Mouse (Mus musculus) naive thymus-derived CD4-positive, alpha-beta T cell, adult 2 months (primary cell): ENCODE measurements around the gene Clasp1.

ENCODE experiments used
- DNase-seq: peaks from one replicate; pipeline ENCODE4 v3.0.0-alpha.2; 2011; ENCODE audit warnings: low read depth

Clasp1 gene

DNA sequence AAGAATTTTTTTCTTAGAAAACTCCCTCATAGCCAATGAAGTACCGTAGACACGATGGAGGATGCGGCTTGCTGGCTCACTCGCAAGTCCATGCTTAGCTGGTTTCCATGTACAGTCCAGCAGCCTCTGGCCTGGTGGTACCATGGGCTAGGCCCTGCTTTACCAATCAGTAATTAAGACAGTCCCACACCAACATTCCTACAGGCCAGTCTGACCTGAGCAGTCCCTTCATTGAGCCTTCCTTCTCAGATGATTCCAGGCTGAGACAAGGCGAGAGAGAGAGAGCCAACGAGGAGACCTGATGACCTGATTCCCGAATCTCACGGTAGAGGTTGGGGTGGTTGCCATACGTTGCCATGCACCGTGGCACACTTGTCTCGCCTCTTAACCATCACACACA is 111.7 kb downstream of the Clasp1 start:
- DNase-seq: no peak

DNA sequence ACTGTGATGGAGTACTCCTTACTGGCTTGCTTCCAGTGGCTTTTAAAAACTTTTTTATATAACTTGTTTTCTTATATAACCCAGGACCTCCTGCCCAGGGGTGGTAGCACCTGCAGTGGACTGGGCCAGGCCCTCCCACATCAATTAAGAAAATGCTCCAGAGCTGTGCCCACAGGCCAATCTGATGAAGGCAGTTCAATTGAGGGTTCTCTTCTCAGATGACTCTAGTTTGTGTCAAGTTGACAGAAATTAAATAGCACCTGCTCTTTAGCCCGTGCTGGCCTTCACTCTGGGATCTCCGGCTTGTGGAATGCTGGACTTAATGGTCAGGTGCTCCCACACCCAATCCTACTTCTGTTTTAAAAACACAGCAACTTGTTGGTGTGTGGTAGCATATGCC is 112.8 kb downstream of the Clasp1 start:
- no peak for DNase-seq

DNA sequence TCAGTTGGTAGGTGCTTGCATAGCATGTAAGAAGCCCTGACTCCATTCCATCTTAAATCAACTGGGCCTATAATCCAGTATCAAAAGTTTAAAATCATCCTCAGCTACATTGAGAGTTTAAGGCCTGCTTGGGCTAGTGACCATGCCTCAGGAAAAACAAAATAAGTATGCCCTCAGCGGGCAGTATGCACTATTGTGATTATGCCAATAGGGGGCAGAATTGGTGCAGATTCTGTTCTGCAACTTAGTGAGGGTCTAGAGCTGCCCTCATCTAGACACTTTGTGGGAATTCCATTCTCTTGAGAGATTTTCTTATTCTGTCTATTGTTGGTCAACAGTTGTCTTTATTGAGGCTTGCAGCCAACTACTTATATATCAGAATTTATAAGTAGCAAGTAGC is 116.9 kb downstream of the Clasp1 start:
- no peak for DNase-seq

DNA sequence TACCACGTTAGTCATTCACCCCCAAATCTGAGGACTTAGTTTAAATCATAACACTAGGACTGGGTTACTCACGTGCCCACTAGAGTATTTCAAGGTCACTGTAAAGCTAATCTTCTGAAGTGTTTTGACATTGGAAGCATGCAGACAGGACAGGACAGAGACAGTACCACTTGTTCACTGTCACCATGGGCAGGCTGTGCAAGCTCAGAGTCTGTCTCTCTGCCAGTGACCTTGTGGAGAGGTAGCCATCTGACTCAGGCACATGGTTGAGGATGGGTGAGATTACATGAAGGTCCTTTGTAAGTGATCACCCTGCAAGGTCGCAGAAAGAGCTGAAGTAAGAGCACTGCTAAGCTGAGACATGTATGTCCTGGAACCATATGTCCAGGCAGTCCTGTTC is 122.1 kb downstream of the Clasp1 start:
- no peak for DNase-seq

DNA sequence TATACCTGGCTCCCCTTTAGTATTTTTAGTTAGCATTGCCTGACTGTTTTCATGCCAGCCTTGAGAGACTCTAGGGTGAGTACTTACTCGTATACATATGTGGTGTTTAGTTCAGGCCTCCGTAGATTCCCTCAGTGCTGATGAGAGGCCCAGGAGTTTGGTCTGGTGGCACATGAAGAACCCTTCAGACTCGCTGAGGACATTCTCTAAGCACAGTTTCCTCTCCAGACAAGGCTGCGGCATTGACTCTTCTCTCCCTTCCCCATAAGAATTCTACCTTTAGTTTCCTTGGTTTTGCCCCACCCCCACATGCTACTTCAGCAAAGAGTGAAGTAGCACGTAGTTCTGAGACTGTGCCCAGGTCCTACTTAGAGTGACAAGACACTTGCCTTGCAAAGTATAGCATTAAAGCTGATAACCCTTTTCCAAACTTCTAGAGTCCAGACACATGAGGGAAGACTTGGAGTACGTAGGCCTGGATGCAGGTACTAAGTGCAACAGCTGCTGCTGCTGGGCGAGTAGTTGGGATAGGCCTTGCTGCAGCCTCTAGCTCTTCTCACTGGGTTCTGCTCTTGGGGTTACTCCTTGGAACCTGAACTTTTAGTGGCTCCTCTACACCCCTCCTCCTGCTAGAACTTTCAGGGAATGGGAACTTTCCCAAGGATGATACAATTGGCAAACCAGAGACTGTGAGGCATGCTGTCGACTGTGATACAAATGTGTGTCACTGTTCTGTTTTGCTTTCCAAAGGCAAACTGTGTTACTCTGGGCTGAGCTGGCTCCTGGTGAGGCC is 123.1 kb downstream of the Clasp1 start:
- no peak for DNase-seq

DNA sequence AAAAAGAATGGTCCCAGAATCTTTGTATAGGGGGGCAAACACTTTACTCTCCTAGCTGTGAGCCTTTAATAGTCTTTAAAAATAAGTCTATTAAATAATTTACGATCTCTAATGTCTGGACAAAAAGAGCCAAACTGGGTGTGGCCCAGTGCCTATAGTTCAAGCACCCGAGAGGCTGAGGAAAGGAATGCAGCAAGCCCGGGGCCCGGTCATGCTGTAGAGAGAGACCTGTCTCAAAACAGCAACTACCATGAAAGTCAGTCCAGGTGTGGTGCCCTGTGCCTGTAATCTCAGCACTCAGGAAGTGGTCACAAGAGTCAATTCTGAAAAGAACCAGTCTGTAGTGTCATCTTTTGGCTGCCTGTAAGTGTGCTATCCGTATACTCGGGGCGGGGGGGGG is 127.4 kb downstream of the Clasp1 start:
- DNase-seq: no peak

DNA sequence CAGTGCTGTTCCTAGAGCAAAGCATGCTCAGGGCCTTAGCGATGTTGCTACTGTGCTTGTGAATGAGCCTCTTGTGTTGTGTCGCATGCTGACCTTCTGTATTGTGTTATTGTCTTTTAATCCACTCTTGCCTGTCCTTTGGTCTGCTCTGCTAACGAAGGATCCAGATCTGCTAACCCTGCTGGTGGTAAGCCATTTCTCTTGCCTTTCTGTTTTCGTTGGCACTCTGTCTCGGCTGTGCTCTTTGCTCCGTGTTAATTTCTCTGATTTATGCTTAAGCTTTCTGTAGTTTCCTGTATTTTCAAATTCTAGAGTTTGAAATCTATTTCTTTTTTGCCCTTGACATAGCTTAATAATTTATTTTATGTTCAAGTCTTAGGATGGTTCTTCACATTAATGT is 134.3 kb downstream of the Clasp1 start:
- no peak for DNase-seq

DNA sequence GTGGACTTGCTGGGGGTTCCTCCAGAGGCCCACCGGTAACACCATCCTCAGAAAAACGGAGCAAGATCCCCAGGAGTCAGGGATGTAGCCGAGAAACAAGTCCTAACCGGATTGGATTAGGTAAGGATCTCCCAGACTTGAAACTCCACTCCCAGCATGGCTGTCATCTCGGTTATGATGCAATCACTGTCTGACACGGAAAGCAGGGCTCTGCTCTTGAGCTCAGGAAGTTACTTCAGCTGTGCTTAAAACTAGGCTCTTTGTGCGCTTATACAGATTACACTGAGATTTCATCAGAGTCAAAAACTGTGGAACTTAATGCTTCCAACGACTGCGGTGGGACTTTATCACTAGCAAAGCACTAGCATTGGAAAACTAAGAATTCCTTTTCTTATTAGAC is 136.5 kb downstream of the Clasp1 start:
- DNase-seq: no peak

DNA sequence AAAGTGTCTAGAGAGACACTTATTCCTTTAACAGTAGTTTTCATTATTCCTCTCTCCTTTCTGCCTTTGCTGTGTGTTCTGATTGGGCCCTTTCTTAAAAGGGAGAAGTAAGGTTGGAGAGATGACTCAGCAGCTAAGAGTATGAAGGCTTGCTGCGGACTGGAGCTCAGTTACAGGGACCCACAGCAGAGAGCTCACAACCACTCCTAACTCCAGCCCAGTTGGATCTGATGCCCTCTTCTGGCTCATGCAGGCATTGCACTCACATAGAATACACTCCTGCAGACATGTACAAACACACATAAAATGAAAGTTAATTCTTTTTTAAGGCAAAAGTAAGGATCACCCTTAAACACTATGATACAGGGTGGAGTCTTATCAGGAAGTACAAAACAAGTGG is 140.4 kb downstream of the Clasp1 start:
- no peak for DNase-seq

DNA sequence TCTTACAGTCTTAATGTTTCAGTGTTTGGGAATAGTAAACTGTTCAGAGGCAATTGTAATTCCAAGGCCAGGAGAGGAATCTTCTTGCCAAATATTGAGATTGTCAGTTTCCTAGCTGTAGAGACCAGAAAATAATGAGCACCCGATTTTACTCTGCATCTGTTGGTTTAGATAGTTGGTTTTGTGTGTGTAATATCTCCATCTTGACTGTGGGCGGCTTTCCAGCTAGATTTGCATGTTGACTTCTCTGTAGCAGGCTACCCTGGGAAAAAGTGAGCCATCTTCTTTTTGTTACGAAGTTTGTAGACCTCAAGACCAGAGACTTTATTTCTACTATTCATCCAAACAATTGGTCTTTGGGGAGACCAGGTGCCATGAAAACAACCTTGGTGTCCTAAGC is 142.4 kb downstream of the Clasp1 start:
- no peak for DNase-seq

DNA sequence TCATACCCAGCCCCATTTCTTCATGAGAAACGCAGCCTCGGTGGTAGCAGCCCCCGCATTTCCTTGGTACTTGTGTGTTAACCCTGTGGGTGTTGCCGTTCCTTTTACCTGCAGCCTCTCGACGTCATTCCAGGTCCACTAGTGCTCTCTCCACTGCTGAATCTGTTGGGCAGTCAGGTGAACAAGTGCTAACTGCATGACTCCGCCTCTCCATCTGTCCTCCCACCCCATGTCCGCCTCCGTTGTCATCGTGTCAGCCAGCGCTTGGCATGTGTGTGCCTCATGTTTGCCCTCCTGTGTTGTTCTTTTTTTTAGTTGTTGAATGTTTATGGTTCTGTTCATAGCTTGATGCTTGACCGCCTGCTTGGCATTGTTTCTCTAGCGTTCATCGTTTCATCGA is 147.2 kb downstream of the Clasp1 start:
- no peak for DNase-seq

DNA sequence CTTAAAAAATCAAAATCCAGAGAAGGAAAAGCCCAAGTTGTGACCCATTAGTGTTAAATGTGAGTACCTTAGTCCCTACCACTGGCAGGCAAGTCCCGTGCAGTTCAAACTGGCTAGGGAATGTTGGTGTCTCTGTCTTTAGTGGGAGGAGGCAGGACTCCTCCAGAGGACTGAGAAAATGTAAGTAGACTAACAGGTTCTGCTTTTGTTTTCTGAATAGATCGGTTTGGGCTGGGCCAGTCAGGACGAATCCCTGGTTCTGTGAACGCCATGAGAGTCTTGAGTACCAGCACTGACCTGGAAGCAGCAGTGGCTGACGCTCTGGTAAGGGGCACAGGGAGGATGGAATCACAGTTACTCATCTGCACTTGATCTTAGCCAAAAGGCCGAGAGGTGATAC is 150.2 kb downstream of the Clasp1 start:
- DNase-seq: no peak

DNA sequence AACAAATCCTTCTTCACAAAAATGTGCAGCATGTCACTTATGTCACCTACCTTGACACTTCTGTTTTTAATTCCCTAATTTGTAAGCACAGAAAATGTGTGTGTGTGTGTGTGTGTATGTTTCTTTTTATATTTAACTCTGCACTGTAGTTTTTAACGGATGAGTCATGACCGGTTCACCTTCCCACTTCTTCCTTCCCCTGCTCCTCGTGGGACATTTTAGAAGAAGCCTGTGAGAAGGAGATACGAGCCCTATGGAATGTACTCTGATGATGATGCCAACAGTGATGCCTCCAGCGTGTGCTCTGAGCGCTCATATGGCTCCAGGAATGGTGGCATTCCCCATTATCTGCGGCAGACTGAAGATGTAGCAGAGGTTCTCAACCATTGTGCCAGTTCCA is 154.0 kb downstream of the Clasp1 start:
- DNase-seq: no peak

DNA sequence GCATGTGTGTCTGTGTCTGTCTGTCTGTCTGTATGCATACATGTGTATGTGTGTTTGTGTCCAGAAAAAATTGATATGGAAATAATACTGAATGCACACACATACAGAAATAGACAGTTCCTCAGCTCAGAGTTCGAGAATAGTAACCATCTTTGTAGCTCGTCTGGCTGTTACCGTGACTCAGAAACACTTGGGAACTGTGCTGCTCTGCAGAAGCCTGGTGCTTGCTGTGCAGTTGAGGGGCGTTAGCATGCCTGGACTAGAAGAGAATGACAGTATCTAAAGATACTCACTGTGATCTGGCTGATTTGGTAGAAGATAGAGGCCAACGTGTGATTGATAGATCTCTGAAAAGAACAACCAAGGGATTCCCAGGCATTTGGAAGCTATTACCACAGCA is 159.9 kb downstream of the Clasp1 start:
- DNase-seq: no peak

DNA sequence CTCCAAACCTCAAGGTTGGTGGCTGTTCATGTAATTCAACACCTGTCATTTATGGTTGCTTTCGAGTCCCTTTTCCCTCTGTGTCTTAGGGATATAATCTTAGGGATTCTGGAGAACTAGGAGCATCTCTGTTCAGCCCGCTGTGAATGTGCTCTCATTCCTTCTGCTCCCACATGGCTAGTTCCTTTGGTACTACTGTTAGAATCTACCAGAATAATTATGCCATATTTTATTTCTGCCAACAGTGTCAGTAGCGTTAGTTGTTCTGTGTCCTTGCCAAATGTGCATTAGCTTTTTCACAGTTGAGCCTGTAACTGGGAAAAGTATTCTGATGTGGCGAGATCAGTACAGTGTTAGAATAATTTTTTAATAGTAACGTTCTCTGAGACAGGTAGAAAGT is 162.3 kb downstream of the Clasp1 start:
- DNase-seq: no peak

DNA sequence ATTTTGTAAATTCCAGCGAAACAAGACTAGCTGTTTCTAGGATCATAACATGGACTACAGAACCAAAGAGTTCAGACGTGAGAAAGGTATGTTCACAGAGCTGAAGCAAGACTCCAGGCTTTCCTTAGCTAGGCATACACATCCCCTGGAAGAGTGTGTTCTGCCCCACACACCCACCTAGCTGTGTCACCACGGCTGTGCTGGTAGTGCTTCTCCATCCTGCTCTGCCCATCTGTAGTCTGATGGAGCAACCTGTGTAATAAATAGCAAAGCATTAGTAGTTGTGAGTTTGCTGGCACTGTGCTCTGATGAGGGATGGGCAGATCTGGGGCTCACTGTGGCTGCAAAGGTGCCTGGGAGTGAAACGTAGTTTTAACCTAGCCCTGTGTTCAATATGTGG is 163.2 kb downstream of the Clasp1 start:
- no peak for DNase-seq

DNA sequence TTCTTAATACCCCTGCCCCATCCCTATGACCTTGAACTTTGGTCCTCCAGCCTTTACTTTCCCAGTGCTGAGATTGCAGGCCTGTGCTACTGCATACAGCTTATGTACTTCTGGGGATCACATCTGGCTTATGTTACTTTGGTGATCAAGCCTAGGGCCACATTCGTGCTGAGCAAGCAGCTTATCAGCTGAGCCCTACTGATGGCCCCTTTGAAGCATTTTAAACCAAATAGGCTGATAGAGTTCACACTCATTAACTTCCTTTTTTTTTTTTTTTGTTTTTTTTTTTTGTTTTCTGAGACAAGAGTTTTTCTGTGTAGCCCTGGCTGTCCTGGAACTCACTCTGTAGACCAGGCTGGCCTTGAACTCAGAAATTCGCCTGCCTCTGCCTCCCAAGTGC is 164.2 kb downstream of the Clasp1 start:
- DNase-seq: no peak

DNA sequence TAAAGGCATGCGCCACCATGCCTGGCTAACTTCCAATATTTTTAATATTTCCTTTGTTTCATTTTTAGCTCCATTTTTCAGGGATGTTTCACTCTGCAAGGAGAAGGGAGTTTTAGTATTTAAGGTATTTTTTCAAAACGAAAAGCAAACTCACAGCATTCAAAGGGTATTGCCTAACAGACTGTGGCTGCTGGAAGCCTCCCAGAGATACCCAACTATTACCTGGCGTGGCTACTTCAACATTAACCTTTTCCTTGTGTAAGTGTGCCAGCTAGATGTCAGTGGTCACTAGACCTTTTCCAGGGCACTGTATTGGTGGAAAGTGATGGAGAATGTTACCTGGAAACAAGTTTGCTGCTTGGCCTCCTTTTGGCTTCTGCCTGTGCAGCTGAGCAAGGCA is 164.6 kb downstream of the Clasp1 start:
- no peak for DNase-seq

DNA sequence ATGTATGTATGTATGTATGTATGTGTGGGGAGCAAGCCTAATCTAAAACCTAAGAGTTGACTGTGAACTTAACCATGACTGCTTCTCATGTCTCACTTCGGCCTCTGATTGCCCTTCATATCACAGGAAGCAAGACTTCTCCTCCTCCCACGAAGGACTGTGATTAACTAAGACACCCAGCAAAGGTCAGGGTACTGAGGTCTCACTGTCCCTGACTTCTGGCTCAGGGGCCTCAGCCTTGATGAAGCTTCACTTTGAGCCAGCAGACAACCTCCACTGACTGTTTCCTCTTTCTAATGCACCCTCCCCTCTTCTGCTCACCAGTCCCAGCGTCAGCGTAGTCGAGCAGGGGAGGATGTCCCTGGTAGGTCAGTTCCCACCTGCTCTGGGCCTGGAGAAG is 166.1 kb downstream of the Clasp1 start:
- DNase-seq: no peak

DNA sequence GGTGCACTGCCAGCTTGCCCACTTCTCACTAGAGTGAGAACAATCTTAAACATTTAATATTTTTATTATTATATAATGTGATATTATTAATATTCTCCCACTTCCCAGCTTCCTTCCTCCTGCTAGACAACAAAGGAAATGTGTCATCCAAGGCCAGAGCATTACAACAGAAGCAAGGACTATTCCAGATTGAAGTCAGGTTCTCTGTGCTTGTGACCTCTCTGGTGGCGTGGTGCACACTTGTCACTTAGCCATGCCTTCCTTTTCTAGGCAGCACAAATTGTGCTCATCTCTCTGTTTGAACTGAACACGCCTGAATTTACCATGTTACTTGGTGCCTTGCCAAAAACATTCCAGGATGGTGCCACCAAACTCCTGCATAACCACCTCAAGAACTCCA is 170.9 kb downstream of the Clasp1 start:
- DNase-seq: no peak

DNA sequence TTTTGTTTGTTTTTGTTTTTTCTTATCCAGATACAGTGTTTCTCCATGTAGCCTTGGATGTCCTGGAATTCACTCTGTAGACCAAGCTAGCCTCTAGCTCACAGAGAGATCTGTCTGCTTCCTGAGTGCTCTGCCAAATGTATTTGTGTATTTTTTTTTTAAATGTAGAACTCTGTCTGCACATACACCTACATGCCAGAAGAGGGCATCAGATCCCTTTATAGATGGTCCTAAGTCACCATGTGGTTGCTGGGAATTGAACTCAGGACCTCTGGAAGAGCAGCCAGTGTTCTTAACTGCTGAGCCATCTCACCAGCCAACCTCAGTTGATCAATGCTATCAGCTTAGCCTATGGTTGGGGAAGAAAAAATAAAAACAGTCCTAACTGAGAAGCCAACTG is 175.7 kb downstream of the Clasp1 start:
- DNase-seq: no peak

DNA sequence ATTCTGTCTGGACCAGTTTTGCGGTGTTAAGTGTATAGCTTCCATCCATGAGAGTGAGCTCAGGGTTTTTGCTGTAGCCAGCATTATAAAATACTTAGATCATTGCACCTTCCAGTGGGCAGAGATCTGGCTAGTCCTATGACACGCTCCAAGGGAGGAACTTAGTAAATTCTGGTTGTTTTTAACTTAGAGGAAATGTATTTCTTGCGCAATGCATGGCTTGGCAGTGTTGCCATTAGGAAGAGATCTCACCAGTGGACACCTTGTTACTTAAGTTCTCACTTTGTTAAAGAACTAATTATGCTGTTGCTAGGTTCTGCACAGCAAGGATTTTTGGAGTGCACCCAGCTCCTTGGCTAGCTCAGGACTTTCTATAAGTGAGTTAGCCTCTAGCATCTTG is 178.8 kb downstream of the Clasp1 start:
- no peak for DNase-seq

DNA sequence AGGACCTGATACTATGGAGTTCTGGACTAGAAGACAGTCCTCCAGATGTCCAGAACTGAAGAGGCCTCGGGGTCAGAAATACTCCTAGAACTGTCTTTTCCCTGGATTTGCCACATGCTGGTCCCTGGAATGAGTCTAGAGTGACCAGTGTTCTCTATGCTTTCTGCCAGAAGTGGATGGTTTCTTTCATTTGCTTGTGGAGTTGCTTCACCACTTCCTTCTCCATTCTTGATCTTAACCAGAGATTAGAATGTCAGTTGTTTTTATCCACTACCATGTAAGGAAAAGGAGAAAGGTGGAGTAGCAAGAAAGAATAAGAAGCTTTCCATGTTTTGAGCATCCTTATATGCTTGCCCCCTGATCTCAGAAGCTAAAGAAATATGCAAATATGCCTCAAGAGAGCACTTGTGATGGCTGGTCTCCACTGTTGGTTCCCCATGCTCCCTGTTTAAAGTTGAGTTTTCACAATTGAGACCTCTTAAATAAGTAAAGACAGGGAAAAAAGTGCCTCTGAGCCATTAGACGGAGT is 191.4 kb downstream of the Clasp1 start:
- DNase-seq: no peak

DNA sequence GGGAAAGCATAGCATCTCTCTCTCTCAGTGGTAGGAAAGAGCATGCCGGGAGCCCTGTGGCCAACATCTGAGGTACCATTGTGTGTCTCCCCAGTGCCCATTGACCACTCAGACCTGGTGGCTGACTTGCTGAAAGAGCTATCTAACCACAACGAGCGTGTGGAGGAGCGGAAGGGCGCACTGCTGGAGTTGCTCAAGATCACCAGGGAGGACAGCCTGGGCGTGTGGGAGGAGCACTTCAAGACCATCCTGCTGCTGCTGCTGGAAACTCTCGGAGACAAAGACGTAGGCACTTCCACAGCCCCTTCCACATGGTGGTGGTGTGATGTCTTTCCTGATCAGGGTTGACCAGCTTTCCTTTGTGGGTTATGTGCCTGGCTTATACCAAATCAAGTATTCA is 192.3 kb downstream of the Clasp1 start:
- no peak for DNase-seq
